Mouse (Mus musculus) ES-E14 (cell line): ENCODE data around the gene Pck2.

Experiments used
- CHD2 ChIP-seq: IDR thresholded peaks from 2 replicates; pipeline ENCODE4 v1.6.1; 2014; ENCODE audit warnings: mild to moderate bottlenecking, low read depth, low read length, inconsistent platforms
- HCFC1 ChIP-seq: IDR thresholded peaks from 2 replicates; pipeline ENCODE4 v1.6.1; 2012; ENCODE audit warnings: low read length, inconsistent platforms, borderline replicate concordance; ENCODE audit not compliant: insufficient read depth
- MAFK ChIP-seq: IDR thresholded peaks from 2 replicates; pipeline ENCODE4 v1.6.1; 2014; ENCODE audit warnings: mild to moderate bottlenecking, low read depth, low read length, inconsistent platforms; ENCODE audit not compliant: insufficient read depth
- ZC3H11A ChIP-seq: IDR thresholded peaks from 2 replicates; pipeline ENCODE4 v1.6.1; 2012; ENCODE audit warnings: low read depth, mild to moderate bottlenecking, inconsistent platforms, low read length, borderline replicate concordance
- ZNF384 ChIP-seq: IDR thresholded peaks from 2 replicates; pipeline ENCODE4 v1.6.1; 2012; ENCODE audit warnings: low read depth, low read length, inconsistent platforms

DNA sequence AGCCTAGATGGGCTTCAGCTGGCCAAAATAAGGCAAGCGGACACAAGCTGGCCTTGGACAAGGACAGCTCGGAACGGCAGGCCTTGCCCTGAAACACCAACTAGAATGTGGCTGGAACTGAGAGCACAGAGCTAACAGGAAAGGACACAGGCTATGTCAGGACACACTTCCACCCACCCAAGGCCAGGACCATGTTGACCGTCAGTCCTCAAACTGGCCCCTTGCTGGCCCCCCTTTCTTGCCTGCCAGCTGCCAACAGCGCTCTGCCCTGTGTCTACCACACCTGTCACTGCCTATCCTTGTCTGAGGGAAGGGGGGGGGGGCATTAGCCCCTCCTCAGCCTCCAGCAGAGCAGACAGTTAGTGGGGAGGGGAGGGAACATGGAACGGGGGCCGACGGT is 35.2 kb downstream of the Pck2 start, which contains the start of gene Fitm1:
- no peak for TF ChIP-seq MAFK
- TF ChIP-seq ZC3H11A: no peak
- TF ChIP-seq CHD2: no peak
- TF ChIP-seq HCFC1: no peak
- TF ChIP-seq ZNF384: no peak
